In genomic region chr2:117048290-117048730, GRCm38 (mm10) we compare ENCODE assay signal across 23 mouse cellular contexts.
DNase-seq lines count a peak whose midpoint lies in the region; ATAC-seq and TF ChIP-seq lines count a peak whose summit lies in the region.
"Had no signal": no experiment of that assay in that cellular context is flagged by ENCODE, and none has a peak within 500 bp of the region (broad histone marks: within the 10 kb centered on the region; RNA-seq: fewer than 3 reads in every experiment).

No protein-coding gene starts in this region.

- no peaks in the 10 kb centered on the region for H3K36me3 ChIP-seq in heart, embryonic 15.5 days
- H3K36me3 ChIP-seq in heart, embryonic 10.5 days = no peaks in the 10 kb centered on the region
- H3K36me3 ChIP-seq in lung, embryonic 16.5 days (ENCODE audit: control insufficient read depth, insufficient read depth, low read length) = no peaks in the 10 kb centered on the region
- H3K36me3 ChIP-seq: embryonic facial prominence, embryonic 15.5 days; hindbrain, embryonic 15.5 days; intestine, embryonic 15.5 days; kidney, embryonic 15.5 days; limb, embryonic 13.5 days; liver, embryonic 13.5 days had no signal

- no peak overlapping the region for H3K4me3 ChIP-seq in heart, embryonic 15.5 days
- no peak overlapping the region for H3K4me3 ChIP-seq in heart, embryonic 10.5 days
- no peak overlapping the region for H3K4me3 ChIP-seq in lung, embryonic 16.5 days (ENCODE audit: low read length)
- H3K4me3 ChIP-seq in lung, adult 2 months (replicated peaks; ENCODE audit: extremely low read depth, low read depth, low read length) = no peak overlapping the region
- H3K4me3 ChIP-seq: embryonic facial prominence, embryonic 15.5 days; hindbrain, embryonic 15.5 days; intestine, embryonic 15.5 days; kidney, embryonic 15.5 days; layer of hippocampus, adult 2 months; limb, embryonic 13.5 days; liver, embryonic 13.5 days had no signal

- H3K27me3 ChIP-seq in heart, embryonic 15.5 days = 0 out of 2 replicates have a peak, but pooled peaks cover 3% of the 10 kb centered on the region
- H3K27me3 ChIP-seq in heart, embryonic 10.5 days (ENCODE audit: insufficient read depth, poor library complexity, severe bottlenecking) = no peaks in the 10 kb centered on the region
- H3K27me3 ChIP-seq in lung, embryonic 16.5 days (ENCODE audit: control insufficient read depth, insufficient read depth, low read depth, low read length) = no peaks in the 10 kb centered on the region
- H3K27me3 ChIP-seq: embryonic facial prominence, embryonic 15.5 days; hindbrain, embryonic 15.5 days; intestine, embryonic 15.5 days; kidney, embryonic 15.5 days; limb, embryonic 13.5 days; liver, embryonic 13.5 days had no signal

- no peak for TF ChIP-seq CTCF in lung, adult 2 months (IDR thresholded peaks at IDR 0.05; ENCODE audit: insufficient read depth, low read length)

- H3K9me3 ChIP-seq in heart, embryonic 15.5 days (replicated peaks) = no peaks in the 10 kb centered on the region; the same call in 1 of the 2 replicates
- no peaks in the 10 kb centered on the region for H3K9me3 ChIP-seq in heart, embryonic 10.5 days
- no peaks in the 10 kb centered on the region; the same call in 1 of the 2 replicates for H3K9me3 ChIP-seq in lung, embryonic 16.5 days (ENCODE audit: control insufficient read depth, low read length)
- H3K9me3 ChIP-seq: embryonic facial prominence, embryonic 15.5 days; hindbrain, embryonic 15.5 days; intestine, embryonic 15.5 days; limb, embryonic 13.5 days; liver, embryonic 13.5 days had no signal

- H3K27ac ChIP-seq in heart, embryonic 15.5 days = 0 out of 2 replicates have a peak overlapping the region, but pooled peaks have one; percentile 0
- H3K27ac ChIP-seq in heart, embryonic 10.5 days = no peak overlapping the region
- H3K27ac ChIP-seq in lung, embryonic 16.5 days (ENCODE audit: low read length) = no peak overlapping the region
- H3K27ac ChIP-seq: embryonic facial prominence, embryonic 15.5 days; hindbrain, embryonic 15.5 days; intestine, embryonic 15.5 days; kidney, embryonic 15.5 days; layer of hippocampus, adult 2 months; limb, embryonic 13.5 days; liver, embryonic 13.5 days; stomach, postnatal 0 days had no signal

- DNase-seq in heart, embryonic 10.5 days (ENCODE audit: low spot score) = no peak
- no peak for DNase-seq in lung, adult 2 months
- peak; percentile 30 for DNase-seq in MN1 (ENCODE audit: low spot score)
- no peak for DNase-seq in thymus, adult 18-20 months
- no peak for DNase-seq in B cell, adult 2 months
- DNase-seq: adrenal gland, adult 8-10 months; cerebellum, postnatal 14 days; layer of hippocampus, postnatal 36 days; liver, embryonic 13.5 days; lung, postnatal 14 days; retina, postnatal 1 day; thymus, postnatal 36 days had no signal

- no peak for ATAC-seq in heart, embryonic 15.5 days (replicated peaks; ENCODE audit: insufficient number of reproducible peaks, insufficient read depth, low FRiP score, low read depth)
- peak; percentile 47; the same call in 1 of the 2 replicates for ATAC-seq in lung, embryonic 16.5 days (ENCODE audit: low read depth)
- peak; percentile 73 for ATAC-seq in megakaryocyte-erythroid progenitor cell, adult 5-6 weeks (replicated peaks; ENCODE audit: low FRiP score, low TSS enrichment, poor library complexity, severe bottlenecking)
- ATAC-seq: intestine, embryonic 15.5 days had no signal

- WGBS in heart, embryonic 15.5 days = 12% methylated on average over 5 of the region's 5 CpGs
- WGBS in heart, embryonic 10.5 days = 29% methylated on average over 5 of the region's 5 CpGs
- 27% methylated on average over 5 of the region's 5 CpGs for WGBS in lung, embryonic 16.5 days
- WGBS in lung, adult 2 months = 36% methylated on average over 5 of the region's 5 CpGs

- 0 out of 2 replicates have a peak overlapping the region, but pooled peaks have one; percentile 3 for H3K4me2 ChIP-seq in heart, embryonic 15.5 days
- no peak overlapping the region for H3K4me2 ChIP-seq in lung, embryonic 16.5 days (ENCODE audit: low read depth, low read length)
- H3K4me2 ChIP-seq: embryonic facial prominence, embryonic 15.5 days; hindbrain, embryonic 15.5 days; intestine, embryonic 15.5 days; kidney, embryonic 15.5 days; limb, embryonic 13.5 days; liver, embryonic 13.5 days; midbrain, embryonic 11.5 days had no signal

- TF ChIP-seq POLR2A in lung, adult 2 months (IDR thresholded peaks at IDR 0.05; ENCODE audit: borderline replicate concordance, extremely low read depth, low read depth, low read length) = no peak

- peaks cover 10% of the 10 kb centered on the region for H3K4me1 ChIP-seq in heart, embryonic 15.5 days (replicated peaks)
- peaks cover 24% of the 10 kb centered on the region for H3K4me1 ChIP-seq in heart, embryonic 10.5 days
- H3K4me1 ChIP-seq in lung, embryonic 16.5 days (replicated peaks; ENCODE audit: control insufficient read depth, insufficient read depth, low read length) = peaks cover 6% of the 10 kb centered on the region; the same call in 1 of the 2 replicates
- H3K4me1 ChIP-seq in lung, adult 2 months (ENCODE audit: control insufficient read depth, insufficient read depth, low read length) = no peaks in the 10 kb centered on the region; the same call in 1 of the 2 replicates
- H3K4me1 ChIP-seq: embryonic facial prominence, embryonic 15.5 days; hindbrain, embryonic 15.5 days; intestine, embryonic 15.5 days; kidney, embryonic 15.5 days had no signal

- H3K9ac ChIP-seq in heart, embryonic 15.5 days = no peak overlapping the region
- no peak overlapping the region for H3K9ac ChIP-seq in lung, embryonic 16.5 days (ENCODE audit: low read length)
- H3K9ac ChIP-seq: embryonic facial prominence, embryonic 15.5 days; hindbrain, embryonic 15.5 days; intestine, embryonic 15.5 days; kidney, embryonic 15.5 days; limb, embryonic 13.5 days; liver, embryonic 13.5 days had no signal
